Mouse (Mus musculus) limb, embryonic 11.5 days (tissue): ENCODE data around the gene Sdr39u1. TPM values are rescaled to one million over a fixed set of nuclear protein-coding genes. Genes with fewer than 3 reads are reported as not detected.

ENCODE experiments used
- ATAC-seq: fragments of 200-750 bp; cut with Nextera tagmentation; 2 replicates; pipeline ENCODE4 v1.8.0; 2017; ENCODE audit warnings: low read depth; ENCODE audit not compliant: insufficient number of reproducible peaks, low FRiP score, low TSS enrichment
- DNase-seq: peaks from one replicate; pipeline ENCODE4 v3.0.0-alpha.2; 2015; ENCODE audit warnings: low spot score
- H3K27ac ChIP-seq: fragments of 300-500 bp; sonication (generic); replicated peaks from 2 replicates; pipeline ENCODE4 v1.5.1; 2014; ENCODE audit warnings: low read depth, mild to moderate bottlenecking, low read length
- H3K27me3 ChIP-seq: fragments of 300-500 bp; sonication (generic); 2 replicates; pipeline ENCODE4 v1.6.1; 2014; ENCODE audit warnings: mild to moderate bottlenecking, low read length, mixed read lengths; ENCODE audit not compliant: control insufficient read depth, insufficient read depth
- H3K36me3 ChIP-seq: fragments of 300-500 bp; sonication (generic); 2 replicates; pipeline ENCODE4 v1.6.1; 2014; ENCODE audit warnings: mild to moderate bottlenecking, low read length, moderate library complexity, mixed read lengths; ENCODE audit not compliant: control insufficient read depth, insufficient read depth
- H3K4me1 ChIP-seq: fragments of 300-500 bp; sonication (generic); 2 replicates; pipeline ENCODE4 v1.6.1; 2014; ENCODE audit warnings: low read length, mixed read lengths; ENCODE audit not compliant: control insufficient read depth, insufficient read depth
- H3K4me2 ChIP-seq: fragments of 300-500 bp; sonication (generic); 2 replicates; pipeline ENCODE4 v1.6.1; 2014; ENCODE audit warnings: low read depth, mild to moderate bottlenecking, moderate library complexity; ENCODE audit not compliant: severe bottlenecking
- H3K4me3 ChIP-seq: fragments of 300-500 bp; sonication (generic); 2 replicates; pipeline ENCODE4 v1.5.1; 2014; ENCODE audit warnings: low read depth, low read length
- H3K9ac ChIP-seq: fragments of 300-500 bp; sonication (generic); 2 replicates; pipeline ENCODE4 v1.6.1; 2014; ENCODE audit warnings: mild to moderate bottlenecking, low read length
- H3K9me3 ChIP-seq: fragments of 300-500 bp; sonication (generic); 2 replicates; pipeline ENCODE4 v1.6.1; 2016; ENCODE audit warnings: low read length; ENCODE audit not compliant: control insufficient read depth
- WGBS: fragments of 180-500 bp; shearing (Covaris S2); extraction: QIAGEN DNeasy Blood & Tissue Kit; methylation state at CpG from one replicate; pipeline ENCODE4 v1.1.7; 2014; 5-methylcytosine and 5-hydroxymethylcytosine counted together
- polyA plus RNA-seq: library from polyadenylated mRNA; unstranded; fragments of >200 nt; fragmentation: Nextera tagmentation; extraction: Ambion mirVana; gene quantifications from 2 replicates; pipeline ENCODE4 v1.2.1, GENCODE M21; 2014

Gene Sdr39u1
- polyA plus RNA-seq, 1 experiment from 2014 or later = 67.2 TPM

DNA sequence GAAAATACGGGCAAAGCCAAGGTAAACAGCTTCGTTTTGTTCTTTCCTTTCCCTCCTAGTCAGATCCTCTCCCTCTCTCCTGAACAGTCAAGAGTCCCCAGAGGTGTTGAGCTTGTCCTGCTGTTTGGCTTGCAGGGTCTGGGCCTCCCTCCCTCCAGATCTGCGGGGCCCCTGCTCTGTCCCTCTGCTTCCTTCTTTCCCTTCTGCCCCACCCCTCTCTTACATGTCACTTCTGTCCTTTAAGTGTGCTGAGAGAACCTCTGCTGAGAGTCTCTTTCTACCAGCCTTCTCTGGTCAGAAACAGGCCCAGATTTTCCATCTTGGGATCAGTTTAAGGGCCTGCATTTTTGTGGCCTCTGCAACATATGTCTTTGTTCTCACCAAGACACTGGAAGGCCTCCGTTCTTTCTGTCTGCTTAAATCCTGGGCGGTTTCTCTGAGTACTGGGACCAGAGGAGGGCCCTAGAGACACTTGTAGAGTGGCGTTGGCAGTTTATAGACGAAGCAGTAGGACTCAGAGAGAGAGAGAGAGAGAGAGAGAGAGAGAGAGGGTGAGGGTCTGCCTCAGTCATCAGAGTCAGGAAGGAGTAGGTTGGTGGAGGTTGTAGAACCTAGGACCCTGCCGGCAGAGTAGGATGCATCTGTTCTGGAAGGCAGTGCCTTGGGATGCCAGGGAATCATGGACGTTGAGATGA, 45.5 kb downstream of the Sdr39u1 start:
- Histone ChIP-seq H3K4me1 (peaks cover 31% of the 10 kb centered on the region), H3K9ac (peak overlapping the region; percentile 90), H3K9me3 (no peaks in the 10 kb centered on the region), H3K4me2 (peak overlapping the region; percentile 80), H3K36me3 (no peaks in the 10 kb centered on the region; the same call in 1 of the 2 replicates), H3K27ac (peak overlapping the region; percentile 99), H3K27me3 (no peaks in the 10 kb centered on the region), H3K4me3 (peak overlapping the region; percentile 68)
- DNase-seq (no peak), ATAC-seq (no peak)
- WGBS = 0% methylated on average over 9 of the region's 9 CpGs

DNA sequence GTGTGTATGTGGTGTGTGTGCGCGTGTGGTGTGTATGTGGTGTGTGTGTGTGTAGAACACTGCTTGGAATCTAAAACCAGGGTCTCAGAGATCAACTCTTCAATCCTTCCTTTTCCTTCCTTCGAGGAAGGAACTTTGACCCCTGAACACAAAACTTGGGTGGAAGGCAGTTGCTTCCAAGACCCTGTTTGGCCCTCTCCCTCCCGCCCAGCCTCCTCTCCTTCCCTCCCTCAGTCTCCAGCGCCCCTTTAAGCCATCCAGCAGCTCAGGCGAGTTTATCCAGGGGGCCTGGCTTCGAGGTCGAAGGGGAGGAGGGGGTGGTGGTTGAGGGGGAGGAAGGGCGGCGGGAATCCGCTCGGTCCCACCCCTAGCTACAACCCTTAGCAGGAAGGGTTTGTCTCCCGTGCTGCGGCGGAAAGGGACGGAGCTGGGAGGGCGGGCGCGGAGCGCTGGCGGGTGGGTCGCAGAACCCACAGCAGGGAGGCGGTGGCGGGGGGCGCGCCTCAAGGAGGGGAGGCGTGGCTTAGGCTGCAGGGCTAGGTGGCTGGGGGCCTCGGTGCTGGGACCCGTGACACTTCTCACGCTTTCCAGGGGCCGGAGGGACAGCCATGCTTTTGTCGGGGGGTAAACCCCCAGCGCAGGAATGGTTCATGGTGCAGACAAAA, 46.3 kb downstream of the Sdr39u1 start, which contains the start of gene Nynrin:
Gene Nynrin (plus strand): TSS at position 390 of the 665 bp plus-strand sequence.
- peak within 1 kb of the TSS; percentile 99 for H3K27ac ChIP-seq
- H3K4me2 ChIP-seq = peak within 1 kb of the TSS; percentile 80
- H3K36me3 ChIP-seq = no peaks in the 10 kb centered on the region; the same call in 1 of the 2 replicates
- H3K4me1 ChIP-seq = peaks cover 31% of the 10 kb centered on the region
- H3K9me3 ChIP-seq = no peaks in the 10 kb centered on the region
- ATAC-seq (peak; percentile 91), DNase-seq (peak; percentile 90)
- WGBS = under 1% methylated on average over 32 of the region's 33 CpGs
- no peaks in the 10 kb centered on the region for H3K27me3 ChIP-seq
- H3K4me3 ChIP-seq = peak within 1 kb of the TSS; percentile 68
- H3K9ac ChIP-seq = peak within 1 kb of the TSS; percentile 90

GRCm38 (mm10) chr14:55852646-55853551, 47.2 kb downstream of the Sdr39u1 start:
- peak overlapping the region; percentile 68 for H3K4me3 ChIP-seq
- H3K4me1 ChIP-seq = peaks cover 31% of the 10 kb centered on the region
- WGBS = under 1% methylated on average over 11 of the region's 11 CpGs
- ATAC-seq (peak; percentile 90), DNase-seq (peak; percentile 84)
- H3K9ac ChIP-seq = peak overlapping the region; percentile 90
- H3K9me3 ChIP-seq = no peaks in the 10 kb centered on the region
- H3K27ac ChIP-seq = peak overlapping the region; percentile 99
- peak overlapping the region; percentile 80 for H3K4me2 ChIP-seq
- no peaks in the 10 kb centered on the region for H3K36me3 ChIP-seq
- no peaks in the 10 kb centered on the region for H3K27me3 ChIP-seq

DNA sequence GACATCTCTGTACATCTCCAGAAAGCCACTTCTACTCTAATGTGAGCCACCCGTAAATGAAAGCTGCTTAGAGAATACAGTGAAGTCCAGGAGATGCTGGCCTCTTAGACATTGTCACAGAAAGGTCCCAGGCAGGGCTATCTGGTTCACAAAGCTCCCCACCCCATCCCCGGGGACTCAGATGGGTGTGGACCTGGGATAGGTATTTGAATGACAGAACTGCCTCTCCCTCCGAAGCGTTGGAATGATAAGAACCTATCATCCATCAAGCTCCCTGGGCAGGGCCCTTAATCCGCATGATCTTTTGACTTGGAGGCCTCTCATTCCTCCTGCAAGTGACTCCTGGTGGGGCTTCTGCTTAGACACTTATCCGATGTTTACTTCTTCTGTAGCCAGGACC, 49.2 kb downstream of the Sdr39u1 start:
- H3K4me3 ChIP-seq = no peak overlapping the region
- no peak for ATAC-seq
- no peak overlapping the region for H3K9ac ChIP-seq
- no peak overlapping the region for H3K27ac ChIP-seq
- no peak for DNase-seq
- peaks cover 17% of the 10 kb centered on the region for H3K4me1 ChIP-seq
- no peaks in the 10 kb centered on the region for H3K27me3 ChIP-seq
- H3K4me2 ChIP-seq = no peak overlapping the region
- H3K9me3 ChIP-seq = no peaks in the 10 kb centered on the region
- no peaks in the 10 kb centered on the region for H3K36me3 ChIP-seq
- WGBS = 66% methylated on average over 6 of the region's 6 CpGs

Other genes with a start within 250 kb of the Sdr39u1 start
- 60.7 and 64.0 TPM in 2 replicates for gene Mdp1, start 239.8 kb downstream of the Sdr39u1 start, polyA plus RNA-seq
- 55.4 and 60.9 TPM in 2 replicates for gene Gmpr2, start 228.4 kb downstream of the Sdr39u1 start, polyA plus RNA-seq
- 619 and 660 TPM in 2 replicates for gene Nedd8, start 228.2 kb downstream of the Sdr39u1 start, polyA plus RNA-seq
- 68.1 and 68.5 TPM in 2 replicates for gene Tinf2, start 218.5 kb downstream of the Sdr39u1 start, polyA plus RNA-seq
- gene Tgm1, start 186.4 kb downstream of the Sdr39u1 start, polyA plus RNA-seq = 2.1 TPM in 2 replicates
- 20.0 and 20.2 TPM in 2 replicates for gene Rabggta, start 178.0 kb downstream of the Sdr39u1 start, polyA plus RNA-seq
- 65.9 and 72.8 TPM in 2 replicates for gene Dhrs1, start 154.6 kb downstream of the Sdr39u1 start, polyA plus RNA-seq
- 55.5 and 56.7 TPM in 2 replicates for gene Nop9, start 154.6 kb downstream of the Sdr39u1 start, polyA plus RNA-seq
- gene Cideb, start 141.8 kb downstream of the Sdr39u1 start, polyA plus RNA-seq = 0.37 TPM in 1 of 2 replicates, not detected in the other
- gene Ltb4r2, start 138.9 kb downstream of the Sdr39u1 start, polyA plus RNA-seq = 0.39 and 0.68 TPM in 2 replicates
- 0.17 TPM in 1 of 2 replicates, not detected in the other for gene Ltb4r1, start 134.3 kb downstream of the Sdr39u1 start, polyA plus RNA-seq
- 13.2 and 15.0 TPM in 2 replicates for gene Adcy4, start 116.2 kb downstream of the Sdr39u1 start, polyA plus RNA-seq
- 26.3 and 30.8 TPM in 2 replicates for gene Ripk3, start 111.4 kb downstream of the Sdr39u1 start, polyA plus RNA-seq
- gene Nfatc4, start 77.1 kb downstream of the Sdr39u1 start, polyA plus RNA-seq = 105 and 106 TPM in 2 replicates
- gene Nynrin, start 46.3 kb downstream of the Sdr39u1 start, polyA plus RNA-seq = 21.6 and 24.7 TPM in 2 replicates
- 0.11 and 0.27 TPM in 2 replicates for gene Cbln3, start 15.9 kb downstream of the Sdr39u1 start, polyA plus RNA-seq
- 17.4 and 18.4 TPM in 2 replicates for gene Khnyn, start 15.3 kb downstream of the Sdr39u1 start, polyA plus RNA-seq
- not detected in 2 replicates for gene Cma1, start 44.4 kb upstream of the Sdr39u1 start, polyA plus RNA-seq
- not detected in 2 replicates for gene Cma2, start 50.7 kb upstream of the Sdr39u1 start, polyA plus RNA-seq
- gene Mcpt1, start 117.7 kb upstream of the Sdr39u1 start, polyA plus RNA-seq = not detected in 2 replicates
- not detected in 2 replicates for gene Mcpt9, start 130.2 kb upstream of the Sdr39u1 start, polyA plus RNA-seq
- not detected in 2 replicates for gene Mcpt2, start 141.7 kb upstream of the Sdr39u1 start, polyA plus RNA-seq
- gene Mcpt4, start 162.0 kb upstream of the Sdr39u1 start, polyA plus RNA-seq = not detected in 2 replicates
- not detected in 2 replicates for gene Mcpt8, start 185.0 kb upstream of the Sdr39u1 start, polyA plus RNA-seq
- not detected in 2 replicates for gene Ctsg, start 202.3 kb upstream of the Sdr39u1 start, polyA plus RNA-seq
- gene Gzme, start 220.3 kb upstream of the Sdr39u1 start, polyA plus RNA-seq = not detected in 2 replicates
- gene Gzmd, start 232.3 kb upstream of the Sdr39u1 start, polyA plus RNA-seq = not detected in 2 replicates